Mouse (Mus musculus) bone marrow, adult 2 months (tissue): ENCODE data around the gene 1520401A03Rik.

Experiments used
- CTCF ChIP-seq: fragments of 200-500 bp; IDR thresholded peaks from 2 replicates; pipeline ENCODE4 v1.5.1; 2011; ENCODE audit warnings: low read length, control low read depth; ENCODE audit not compliant: control insufficient read depth, insufficient read depth
- POLR2A ChIP-seq: fragments of 200-500 bp; IDR thresholded peaks from 2 replicates; pipeline ENCODE4 v1.6.1; 2011; ENCODE audit warnings: low read depth, mild to moderate bottlenecking, control low read depth, low read length, borderline replicate concordance; ENCODE audit not compliant: control insufficient read depth

- TF ChIP-seq POLR2A, result 0 out of 2 replicates have a peak, but pooled peaks have one; percentile 8
- no peak for TF ChIP-seq CTCF
These were observed 18.0 kb upstream of the 1520401A03Rik start, which contains the start of gene Paqr4 for GRCm38 (mm10) chr17:23740598-23741021.
